Mouse (Mus musculus) embryo, embryonic 10 days (tissue): ENCODE results near the gene 2410004P03Rik.
A peak's percentile ranks its signal among the peaks of the same experiment; 100 is the strongest.

Source experiments
- DNase-seq: peaks from one replicate; pipeline ENCODE4 v3.0.0-alpha.2; 2015; ENCODE audit warnings: low spot score

2410004P03Rik gene

DNA sequence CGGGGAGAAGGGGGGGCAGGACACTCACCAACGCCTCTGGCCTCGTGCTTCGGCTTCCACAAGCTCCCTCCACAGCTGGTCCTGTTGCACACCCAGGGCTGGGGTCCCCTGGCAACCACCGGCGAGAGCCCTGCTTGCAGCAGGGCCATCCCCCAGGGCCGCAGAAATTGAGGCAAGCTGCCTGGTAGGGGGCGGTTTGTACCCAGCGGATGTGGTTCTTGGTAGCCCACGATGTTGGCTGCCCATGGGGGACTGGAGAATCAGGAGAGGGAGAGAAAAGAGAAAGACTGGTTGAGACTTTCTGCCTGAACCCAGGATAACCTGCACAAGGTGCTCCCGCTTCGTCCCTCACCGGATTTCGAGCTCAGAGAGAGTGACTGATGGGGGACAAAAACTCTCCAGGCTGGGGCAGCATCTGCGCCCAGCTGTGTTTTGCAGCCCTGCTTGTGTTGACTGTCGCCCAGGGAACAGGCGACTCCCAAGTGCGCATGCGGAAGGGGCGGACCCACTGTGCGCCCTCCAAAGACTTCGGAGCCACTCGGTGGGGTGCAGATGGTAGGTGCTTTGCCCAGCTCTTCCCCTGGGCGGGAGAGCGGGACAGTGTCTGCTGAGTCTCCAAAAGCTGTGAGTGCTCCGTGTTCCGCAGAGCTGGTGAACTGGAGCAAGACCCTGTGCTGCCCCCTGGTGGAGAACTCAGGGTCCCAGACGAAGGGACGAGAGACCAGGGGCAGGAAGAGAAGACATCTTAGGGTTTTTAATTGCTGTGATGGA lies at the start of gene 2410004P03Rik:
TSS of gene 2410004P03Rik (minus strand) at position 628 of the 771 bp plus-strand sequence.
- peak; percentile 83 for DNase-seq

DNA sequence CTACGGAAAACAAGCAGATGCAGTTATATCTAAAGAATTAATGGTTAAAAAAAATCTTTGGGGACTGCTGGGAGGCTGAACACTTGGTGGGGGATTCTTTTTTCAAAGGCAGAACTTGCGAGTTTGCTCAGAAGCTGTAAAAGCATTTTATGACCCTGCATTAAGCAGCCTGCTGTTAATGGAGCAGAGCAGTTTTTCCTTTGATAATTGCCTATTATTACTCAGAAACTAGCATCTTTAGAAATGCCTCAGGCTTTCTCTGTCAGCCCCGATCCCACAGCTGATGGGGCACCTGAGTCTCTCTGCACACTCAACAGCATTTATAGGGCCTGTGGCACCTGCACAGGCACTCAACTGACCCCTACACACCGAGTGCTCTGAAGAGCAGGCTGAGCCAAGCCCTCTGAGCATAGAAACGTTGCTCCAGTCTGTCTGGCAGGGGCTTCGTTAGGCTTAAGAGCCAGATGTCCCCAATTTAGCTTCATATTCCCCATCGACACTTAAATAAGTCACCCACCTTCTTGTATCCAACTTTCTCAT lies 49.7 kb upstream of the 2410004P03Rik start:
- no peak for DNase-seq

DNA sequence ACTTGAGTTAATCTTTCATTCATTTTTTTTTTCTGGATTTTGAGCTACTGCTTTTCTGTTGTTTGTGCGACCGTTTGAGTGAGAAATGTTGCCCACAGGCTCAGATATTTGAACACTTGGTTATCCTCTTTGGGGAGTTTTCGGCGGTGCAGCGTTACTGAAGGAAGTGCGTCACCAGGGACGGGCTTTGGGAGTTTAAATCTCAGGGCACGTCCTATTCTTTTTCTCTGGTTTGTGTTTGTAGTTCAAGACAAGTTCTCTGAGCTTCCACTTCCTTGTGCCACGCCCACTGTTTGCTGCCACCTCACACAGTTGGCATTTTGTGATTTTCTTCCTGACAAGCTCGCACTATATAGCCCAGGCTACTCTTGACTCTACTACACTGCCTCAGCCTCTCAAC lies 47.0 kb upstream of the 2410004P03Rik start:
- no peak for DNase-seq

DNA sequence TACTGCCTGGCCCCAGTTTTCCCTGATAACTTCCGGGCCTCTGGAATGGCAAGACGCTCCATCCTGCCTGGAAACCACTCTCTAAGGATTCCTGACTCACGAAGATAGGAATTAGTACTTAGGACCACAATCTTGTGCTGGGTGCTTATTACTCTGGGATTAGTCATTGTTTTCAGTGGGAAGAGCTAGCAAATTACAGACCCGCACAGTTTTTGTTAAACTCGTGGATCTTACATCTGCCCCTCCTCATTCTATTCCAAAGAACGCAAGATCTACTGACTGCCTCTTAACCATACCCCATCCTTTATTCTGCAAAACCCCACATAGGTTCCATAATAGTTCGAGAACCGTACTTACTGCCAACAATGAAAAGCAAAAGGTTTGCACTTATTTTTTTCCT lies 45.6 kb upstream of the 2410004P03Rik start:
- DNase-seq = no peak

DNA sequence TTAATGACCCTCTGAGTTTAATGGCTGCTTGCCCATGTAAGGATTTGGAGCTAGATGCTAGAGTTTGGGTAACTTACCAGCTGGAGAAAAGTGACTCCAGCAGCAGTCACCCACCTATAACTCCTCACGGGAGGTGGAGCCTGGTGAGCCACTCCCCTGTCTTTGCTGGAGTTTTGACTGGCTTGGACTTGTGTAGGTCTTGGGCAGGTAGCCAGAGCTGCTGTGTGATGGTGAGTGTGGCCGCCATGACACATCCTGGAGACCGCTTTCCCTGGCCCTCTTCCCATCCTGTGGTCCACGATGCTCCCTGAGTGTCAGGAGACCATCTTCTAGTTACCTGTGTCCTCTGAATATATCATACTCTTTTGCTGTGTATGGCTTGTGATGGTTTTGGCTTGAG lies 44.2 kb upstream of the 2410004P03Rik start:
- no peak for DNase-seq

DNA sequence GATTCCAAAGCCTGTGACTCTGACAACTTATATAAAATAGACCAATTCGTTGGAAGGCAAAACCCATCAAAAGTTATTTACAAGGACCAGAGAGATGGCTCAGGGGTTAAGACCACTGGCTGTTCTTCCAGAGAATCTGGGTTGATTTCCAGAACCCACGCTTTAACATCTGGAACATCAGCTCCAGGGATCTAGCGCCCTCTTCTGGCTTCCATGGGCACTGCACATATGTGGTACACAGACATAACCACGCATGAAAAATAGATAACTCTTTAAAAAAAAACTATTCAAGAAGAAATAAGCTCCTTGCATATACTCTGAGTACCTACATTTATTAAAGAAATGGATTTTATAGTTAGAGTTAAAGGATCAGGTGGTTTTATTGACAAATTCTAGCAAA lies 43.2 kb upstream of the 2410004P03Rik start:
- peak; percentile 18 for DNase-seq

DNA sequence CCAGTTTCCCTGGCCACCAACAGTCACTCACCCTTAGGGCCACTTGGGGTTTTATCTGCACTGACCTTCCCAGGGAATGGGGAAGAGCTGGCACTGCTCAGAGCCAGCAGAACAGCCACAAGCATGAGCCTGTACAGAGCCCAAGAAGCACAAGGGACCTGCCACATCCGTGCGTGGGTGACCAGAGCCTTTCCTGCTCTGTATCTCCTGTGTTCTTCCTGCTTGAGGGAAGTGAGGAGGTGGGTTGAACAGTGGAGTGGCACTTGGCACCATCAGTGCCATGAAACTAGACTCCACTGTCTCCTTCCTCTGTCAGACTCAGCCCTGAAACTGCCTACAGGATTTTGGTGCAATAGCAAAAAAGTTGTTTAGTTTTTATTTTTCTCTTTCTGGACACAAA lies 41.1 kb upstream of the 2410004P03Rik start:
- DNase-seq = no peak

DNA sequence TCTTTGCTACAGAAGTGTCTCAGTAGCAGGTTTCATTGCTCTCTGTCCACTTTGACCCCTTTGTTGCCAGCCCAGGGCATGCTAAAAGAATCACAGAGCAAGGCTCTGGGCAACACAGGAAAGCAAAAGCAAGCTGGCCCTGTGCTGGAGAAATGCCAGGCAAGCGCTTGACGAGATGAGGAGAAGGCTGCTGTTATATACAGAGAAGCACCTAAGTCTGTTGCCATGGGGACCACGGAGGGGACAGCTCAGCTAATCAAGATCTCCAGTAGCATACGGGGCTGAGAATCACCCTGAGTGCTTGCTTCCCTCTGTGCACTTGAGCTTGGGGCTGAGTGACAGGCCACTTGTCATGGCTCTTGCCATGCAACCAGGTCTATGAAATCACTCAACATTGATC lies 39.5 kb upstream of the 2410004P03Rik start:
- no peak for DNase-seq

DNA sequence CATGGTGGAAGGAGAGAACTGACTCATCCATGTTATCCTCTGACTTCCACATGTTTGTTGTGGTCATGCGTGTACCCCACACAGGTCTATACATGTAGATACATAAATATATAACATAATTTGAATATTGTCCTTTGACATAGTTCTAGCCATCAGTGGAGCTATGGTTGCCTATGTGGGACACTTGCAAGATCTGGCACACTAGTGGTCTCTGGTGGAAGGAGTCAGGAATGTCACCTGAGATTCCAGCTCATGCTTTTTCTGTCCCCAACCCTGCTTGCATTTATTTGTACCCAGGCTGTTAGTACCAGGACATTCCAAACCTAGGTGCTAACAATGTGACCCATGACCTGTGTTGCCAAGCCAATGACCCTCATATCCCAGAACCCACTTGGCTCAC lies 38.3 kb upstream of the 2410004P03Rik start:
- DNase-seq = no peak

DNA sequence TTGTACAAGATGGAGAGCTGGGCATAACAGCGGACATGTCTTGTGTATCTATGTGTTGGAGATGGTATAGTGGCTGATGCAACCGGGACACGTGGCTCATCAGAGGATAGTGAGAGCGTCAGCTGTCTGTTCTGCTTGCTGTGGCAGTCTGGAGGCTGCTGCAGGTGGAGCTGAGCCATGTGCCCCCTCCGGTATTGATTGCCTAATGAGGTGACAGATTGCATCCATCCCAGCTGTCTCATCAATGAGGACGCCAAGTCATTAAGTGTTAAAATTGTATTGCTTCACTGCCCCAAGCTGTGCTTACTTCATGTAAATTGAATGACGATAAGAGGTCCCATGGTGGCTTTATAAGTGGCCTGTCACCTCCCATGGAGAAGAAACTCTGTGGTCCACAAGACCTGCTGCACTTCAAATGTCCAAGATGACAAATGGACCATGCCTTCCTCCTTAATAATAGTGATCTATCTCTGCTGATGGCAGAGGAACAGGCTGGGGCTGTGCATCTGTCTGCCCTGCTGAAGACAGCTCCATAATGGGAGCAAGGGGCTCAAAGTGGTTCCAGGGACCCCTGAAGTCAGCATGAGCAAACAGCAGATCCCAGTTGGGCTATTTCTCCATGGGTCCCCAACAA lies 37.6 kb upstream of the 2410004P03Rik start:
- DNase-seq = no peak

DNA sequence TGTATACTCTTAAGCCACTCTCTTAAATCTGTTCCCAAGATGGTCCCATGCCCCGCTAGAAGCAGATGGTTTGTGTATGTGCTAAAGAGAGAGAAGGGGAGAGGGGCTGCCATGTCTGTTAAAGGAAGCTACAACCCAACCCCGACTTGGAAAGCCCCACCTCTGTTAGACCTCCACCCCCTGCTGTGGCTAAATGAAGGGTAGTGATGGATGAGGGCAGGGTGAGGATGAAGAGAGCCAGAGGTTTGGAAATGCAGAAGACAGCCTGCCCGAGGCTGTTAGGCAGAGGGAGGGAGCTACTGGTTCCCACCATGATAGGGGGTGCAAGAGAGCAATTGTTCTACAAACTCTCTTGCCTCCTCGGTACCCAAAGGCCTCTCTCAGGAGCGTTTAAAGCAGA lies 31.8 kb upstream of the 2410004P03Rik start:
- no peak for DNase-seq

DNA sequence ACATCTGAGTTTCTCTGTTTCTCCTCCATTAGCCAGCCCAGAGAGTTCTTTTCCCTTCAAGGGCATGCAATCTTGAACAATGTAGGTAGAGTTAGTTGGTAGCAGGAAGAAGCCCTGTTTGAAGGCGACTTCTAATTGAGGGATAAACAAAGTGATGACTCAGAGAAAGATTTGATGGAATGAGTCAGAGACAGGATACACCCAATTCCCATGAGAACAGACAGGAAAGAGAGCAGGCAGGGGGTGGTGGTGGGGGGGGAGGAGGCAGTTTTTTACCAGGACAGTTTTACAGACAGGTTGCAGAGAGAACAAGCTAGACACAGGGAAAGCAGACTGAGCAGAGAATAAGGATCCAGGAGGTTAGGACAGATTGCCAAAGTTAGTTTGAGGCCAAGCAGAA lies 29.0 kb upstream of the 2410004P03Rik start:
- DNase-seq = no peak

DNA sequence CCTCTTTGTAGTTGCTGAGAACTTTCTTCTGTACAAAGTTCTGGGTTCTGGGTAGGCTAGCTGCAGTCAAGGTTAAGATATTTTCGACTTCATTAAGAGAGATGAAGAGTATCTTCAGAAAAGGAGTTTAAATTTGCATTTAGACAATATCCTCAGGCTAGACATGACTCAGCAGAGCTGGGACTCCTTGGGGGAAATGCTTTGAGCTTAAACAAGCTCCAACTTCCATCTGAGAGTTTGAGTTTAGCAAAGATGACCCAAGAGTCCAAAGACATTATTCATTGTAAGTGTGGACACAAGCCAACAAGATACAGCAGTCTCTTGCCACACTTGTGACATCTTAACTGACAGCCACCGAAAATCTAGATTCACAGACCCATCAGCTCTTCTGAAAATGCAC lies 27.9 kb upstream of the 2410004P03Rik start:
- no peak for DNase-seq

DNA sequence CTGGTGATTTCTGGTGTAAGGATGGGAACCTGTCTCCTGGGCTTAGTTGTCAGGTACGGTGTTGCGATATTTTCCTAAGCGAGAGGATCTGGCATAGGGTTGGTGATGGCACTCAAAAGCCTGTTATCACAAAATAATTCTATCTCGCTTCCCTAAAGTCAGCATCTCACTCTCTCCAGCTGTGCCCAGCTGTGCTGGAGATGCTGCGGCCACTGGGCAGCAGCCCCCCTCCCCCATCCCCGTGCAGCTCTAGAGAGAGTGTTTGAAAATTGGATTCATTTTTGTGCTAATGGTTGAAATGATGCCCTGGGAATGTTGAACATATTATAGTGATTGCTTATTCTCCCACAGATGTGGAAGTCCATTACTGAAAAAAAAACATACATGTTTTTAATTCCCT lies 26.7 kb upstream of the 2410004P03Rik start:
- DNase-seq = no peak

DNA sequence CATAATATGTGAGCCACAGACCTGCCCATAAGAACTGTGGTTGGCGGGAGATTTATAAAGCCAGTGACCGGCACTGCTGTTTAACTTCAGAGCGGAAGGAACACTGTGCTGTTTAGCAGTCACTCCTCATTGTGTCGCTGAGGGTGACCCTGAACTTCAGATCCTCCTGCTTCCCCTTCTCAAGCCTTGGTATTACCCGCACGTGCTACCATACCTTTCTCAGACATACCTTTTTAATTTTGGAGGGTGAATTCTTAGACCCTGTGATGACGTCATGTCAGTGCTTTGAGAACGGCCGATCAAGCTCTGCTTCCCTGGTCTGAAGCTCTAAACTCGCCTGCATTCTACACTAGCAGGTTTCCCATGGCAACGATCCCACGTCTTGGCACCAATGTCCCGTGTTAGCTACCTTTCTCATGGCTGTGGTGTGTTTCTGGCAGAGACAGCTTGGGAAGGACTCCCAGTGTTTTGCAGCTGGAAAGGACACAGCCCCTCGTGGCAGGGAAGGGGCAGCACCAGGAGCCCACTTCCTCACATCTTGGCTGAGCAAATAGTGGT lies 25.6 kb upstream of the 2410004P03Rik start:
- DNase-seq = no peak

DNA sequence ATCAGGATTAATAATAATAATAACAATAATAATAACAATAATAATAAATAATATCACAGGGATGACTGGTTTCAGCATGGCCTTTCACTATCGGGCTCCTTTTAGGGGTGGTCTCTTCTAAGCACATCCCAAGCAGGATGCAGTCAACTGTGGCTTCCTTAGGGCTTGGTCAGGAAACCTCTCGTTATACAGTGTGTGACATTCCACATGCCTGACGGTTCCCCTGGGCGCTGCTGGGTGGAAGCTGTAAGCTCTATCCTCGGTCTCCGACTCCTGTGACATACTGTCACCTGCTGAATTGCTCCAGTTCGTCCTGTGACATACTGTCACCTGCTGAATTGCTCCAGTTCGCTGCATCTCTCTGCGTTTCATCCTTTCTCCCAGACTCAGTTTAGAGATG lies 25.0 kb upstream of the 2410004P03Rik start:
- no peak for DNase-seq

DNA sequence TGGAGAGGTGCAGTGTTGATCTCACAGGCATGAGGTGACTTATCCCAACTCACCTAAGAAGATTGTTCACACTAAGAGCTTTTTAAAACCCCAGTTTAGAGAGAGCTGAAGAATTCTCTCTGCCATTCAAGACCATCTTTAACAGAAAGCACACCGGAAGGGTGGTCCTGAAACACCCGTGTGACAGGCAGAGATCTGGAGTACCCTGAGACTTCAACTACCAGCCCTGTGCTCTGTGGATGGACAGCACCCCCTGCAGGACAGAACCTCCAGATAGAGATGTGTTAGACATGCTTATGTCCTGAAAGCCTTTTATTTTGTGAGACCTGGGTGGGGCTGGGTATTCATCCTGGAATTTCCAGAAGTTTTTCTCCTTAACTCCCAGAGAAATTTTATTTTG lies 23.6 kb upstream of the 2410004P03Rik start:
- peak; percentile 55 for DNase-seq

DNA sequence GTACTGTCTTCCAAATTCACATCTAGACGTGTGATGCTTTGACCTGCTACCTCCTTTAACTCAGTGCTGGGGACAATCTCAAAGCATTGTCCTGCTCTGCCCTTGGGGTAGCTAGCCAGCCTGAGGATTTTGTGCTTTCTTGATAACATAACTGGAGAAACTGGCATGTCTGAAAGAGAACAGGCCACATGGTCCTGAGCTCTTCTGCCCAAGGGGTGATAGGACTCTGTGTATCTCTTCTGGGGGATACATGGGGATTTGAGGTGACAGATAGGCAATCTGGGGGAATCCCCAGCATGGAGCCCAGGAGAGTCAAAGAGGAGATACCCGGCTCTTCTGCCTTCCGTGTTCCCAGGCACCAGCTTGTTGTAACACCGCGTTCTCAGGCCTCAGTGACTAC lies 23.1 kb upstream of the 2410004P03Rik start:
- DNase-seq = no peak

DNA sequence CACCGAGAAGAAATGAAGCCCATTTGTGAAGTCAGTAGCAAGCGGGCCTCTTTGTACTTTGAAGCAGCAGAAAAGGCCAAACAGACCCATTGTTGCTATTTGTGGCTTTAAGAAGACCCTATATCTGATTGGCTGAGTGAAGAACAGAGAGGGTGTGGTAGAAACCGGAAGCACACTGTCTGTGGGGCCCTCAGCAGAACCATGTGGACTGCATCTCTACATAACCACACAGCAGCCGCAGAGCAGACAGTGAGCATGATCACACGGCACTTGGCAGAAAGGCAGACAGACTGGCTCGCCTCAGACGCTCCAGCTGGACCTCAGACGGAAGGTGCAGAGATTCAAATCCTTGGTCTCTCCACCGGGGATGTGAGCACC lies 21.9 kb upstream of the 2410004P03Rik start:
- DNase-seq = no peak

DNA sequence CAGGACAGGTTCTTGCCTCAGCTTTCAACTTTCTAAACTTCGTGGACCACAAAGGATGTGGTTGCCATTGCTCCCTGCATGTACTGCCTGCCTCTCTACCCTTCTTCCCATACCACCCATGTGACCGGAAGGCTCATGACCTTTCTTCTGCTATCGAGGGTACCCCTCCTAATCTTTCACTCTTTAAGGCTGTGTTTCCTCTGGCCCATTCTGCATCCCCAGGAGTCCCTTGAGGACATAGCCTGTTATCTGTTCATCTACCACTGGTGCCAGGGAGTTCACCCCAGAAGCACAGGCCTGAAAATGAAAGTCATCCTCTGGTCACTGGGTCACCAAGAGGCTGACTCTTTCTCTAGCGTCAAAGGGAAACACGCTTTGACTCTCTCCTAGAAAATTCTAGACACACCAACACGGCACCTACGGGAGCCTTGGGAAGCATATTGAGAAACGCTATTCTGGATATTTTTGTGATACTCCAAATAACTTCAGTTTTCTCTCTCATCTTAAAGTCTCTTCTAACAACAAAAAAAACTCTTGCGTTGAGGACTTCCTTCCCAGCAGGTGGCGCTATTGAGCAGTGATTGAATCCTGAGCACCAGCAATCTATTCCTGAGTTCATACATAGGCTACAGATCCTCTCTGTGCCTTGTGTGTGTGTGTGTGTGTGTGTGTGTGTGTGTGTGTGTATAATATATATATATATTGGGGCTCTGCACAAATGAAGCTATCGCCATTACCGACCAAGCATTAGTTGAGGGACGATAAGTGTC lies 21.4 kb upstream of the 2410004P03Rik start:
- DNase-seq = peak; percentile 92

DNA sequence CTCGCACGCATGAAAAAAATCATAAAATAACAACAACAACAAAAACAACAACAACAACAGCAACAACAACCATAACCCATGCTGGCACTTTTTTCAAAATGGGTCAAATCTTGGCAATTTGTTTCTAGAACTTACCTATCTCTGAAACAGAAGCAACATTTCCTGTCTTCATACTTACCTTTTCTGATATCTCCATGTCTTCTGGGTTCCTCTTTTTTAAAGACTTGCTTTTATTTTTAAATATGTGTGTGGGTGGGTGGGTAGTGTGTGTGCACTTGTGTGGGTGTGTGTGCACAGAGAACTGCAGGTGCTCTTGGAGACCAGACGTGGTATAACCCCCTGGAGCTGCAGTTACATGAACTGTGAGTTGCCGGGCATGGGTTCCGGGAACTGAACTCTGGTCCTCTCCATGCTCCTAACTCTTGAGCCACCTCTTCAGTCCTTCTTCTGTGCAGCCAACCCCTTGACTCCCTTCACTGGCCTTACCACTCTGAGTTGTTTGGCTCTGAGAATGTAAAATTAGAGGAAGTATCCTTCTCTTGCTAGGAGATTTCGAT lies 13.1 kb upstream of the 2410004P03Rik start:
- no peak for DNase-seq

DNA sequence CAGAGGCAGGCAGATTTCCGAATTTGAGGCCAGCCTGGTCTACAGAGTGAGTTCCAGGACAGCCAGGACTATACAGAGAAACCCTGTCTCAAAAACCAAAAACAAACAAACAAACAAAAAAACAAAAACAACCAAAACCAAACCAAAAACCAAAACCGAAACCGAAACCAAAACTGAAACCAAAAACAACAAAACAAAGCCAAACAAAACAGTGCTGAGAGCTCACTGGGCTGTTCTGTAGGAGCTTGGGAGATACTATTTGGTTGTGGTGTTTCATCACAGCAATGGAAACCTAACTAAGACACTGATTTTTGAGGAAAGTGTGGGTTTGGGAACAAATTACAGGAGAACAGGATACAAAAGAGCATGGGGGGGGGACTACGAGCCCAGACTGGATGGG lies 10.6 kb upstream of the 2410004P03Rik start:
- no peak for DNase-seq
